Mouse (Mus musculus): Measurements from ENCODE around the gene Zfp704. TPM values are rescaled to one million over a fixed set of nuclear protein-coding genes. Genes with fewer than 3 reads are reported as not detected.

The Zfp704 gene
- total and polyA plus RNA-seq, 3 experiments, result under 0.01 TPM; not detected in 2

- Histone ChIP-seq H3K9ac (ENCODE audit: control insufficient read depth, low read depth, low read length, poor library complexity, severe bottlenecking) (no peak overlapping the region), H3K4me1 (ENCODE audit: control insufficient read depth in 1 of 2, insufficient read depth in 2 of 2, low read length in 2 of 2) (no peaks in the 10 kb centered on the region), H3K27me3 (ENCODE audit: control insufficient read depth in 1 of 2, insufficient read depth in 2 of 2, low read length in 2 of 2) (no peaks in the 10 kb centered on the region), H3K9me3 (replicated peaks; ENCODE audit: insufficient read depth, low read length) (no peaks in the 10 kb centered on the region), H3K36me3 (ENCODE audit: control insufficient read depth in 1 of 2, insufficient read depth in 2 of 2, low read length in 2 of 2) (no peaks in the 10 kb centered on the region), H3K27ac (ENCODE audit: control insufficient read depth, low read depth, low read length) (no peak overlapping the region), H3K79me2 (ENCODE audit: control insufficient read depth, insufficient read depth, low read length, poor library complexity) (no peaks in the 10 kb centered on the region), H3K4me3 (ENCODE audit: control insufficient read depth in 1 of 2, insufficient read depth in 1 of 2, low read depth in 2 of 2, low read length in 2 of 2) (no peak overlapping the region)
- TF ChIP-seq GABPA (IDR thresholded peaks at IDR 0.05; ENCODE audit: low read depth, low read length) (no peak), BHLHE40 (IDR thresholded peaks at IDR 0.05; ENCODE audit: borderline replicate concordance, low read depth, low read length) (no peak), USF2 (IDR thresholded peaks at IDR 0.05; ENCODE audit: borderline replicate concordance in 1 of 2, insufficient read depth in 1 of 2, low read depth in 1 of 2, low read length in 2 of 2) (no peak), MXI1 (IDR thresholded peaks at IDR 0.05; ENCODE audit: low read depth, low read length) (no peak), TBP (IDR thresholded peaks at IDR 0.05; ENCODE audit: low read depth, low read length) (no peak), USF1 (IDR thresholded peaks at IDR 0.05; ENCODE audit: low read depth, low read length) (no peak), RCOR1 (IDR thresholded peaks at IDR 0.05; ENCODE audit: low read depth, low read length) (no peak), ZMIZ1 (IDR thresholded peaks at IDR 0.05; ENCODE audit: low read depth, low read length) (no peak)
- no peak for DNase-seq (ENCODE audit: low read depth, low spot score)
Observed at GRCm38 (mm10) chr3:9460284-9460683, 149.6 kb downstream of the Zfp704 start.

GRCm38 (mm10) chr3:9456380-9456890 lies 153.4 kb downstream of the Zfp704 start:
- DNase-seq (ENCODE audit: low read depth, low spot score), result no peak
- Histone ChIP-seq H3K27me3 (ENCODE audit: control insufficient read depth in 1 of 2, insufficient read depth in 2 of 2, low read length in 2 of 2) (no peaks in the 10 kb centered on the region), H3K4me3 (ENCODE audit: control insufficient read depth in 1 of 2, insufficient read depth in 1 of 2, low read depth in 2 of 2, low read length in 2 of 2) (no peak overlapping the region)

GRCm38 (mm10) chr3:9455351-9455750 lies 154.5 kb downstream of the Zfp704 start:
- DNase-seq (ENCODE audit: low read depth, low spot score), result no peak
- no peak overlapping the region for H3K9ac ChIP-seq (ENCODE audit: control insufficient read depth, low read depth, low read length, poor library complexity, severe bottlenecking)
- H3K79me2 ChIP-seq (ENCODE audit: control insufficient read depth, insufficient read depth, low read length, poor library complexity), result no peaks in the 10 kb centered on the region
- no peaks in the 10 kb centered on the region for H3K36me3 ChIP-seq (ENCODE audit: control insufficient read depth in 1 of 2, insufficient read depth in 2 of 2, low read length in 2 of 2)
- H3K4me1 ChIP-seq (ENCODE audit: control insufficient read depth in 1 of 2, insufficient read depth in 2 of 2, low read length in 2 of 2), result no peaks in the 10 kb centered on the region
- H3K27me3 ChIP-seq (ENCODE audit: control insufficient read depth in 1 of 2, insufficient read depth in 2 of 2, low read length in 2 of 2), result no peaks in the 10 kb centered on the region
- no peaks in the 10 kb centered on the region for H3K9me3 ChIP-seq (replicated peaks; ENCODE audit: insufficient read depth, low read length)
- H3K4me3 ChIP-seq (ENCODE audit: control insufficient read depth in 1 of 2, insufficient read depth in 1 of 2, low read depth in 2 of 2, low read length in 2 of 2), result no peak overlapping the region
- TF ChIP-seq SIN3A (IDR thresholded peaks at IDR 0.05; ENCODE audit: low read length) (no peak), TAL1 (IDR thresholded peaks at IDR 0.05; ENCODE audit: low read length) (no peak), USF2 (IDR thresholded peaks at IDR 0.05; ENCODE audit: borderline replicate concordance in 1 of 2, insufficient read depth in 1 of 2, low read depth in 1 of 2, low read length in 2 of 2) (no peak), MAX (IDR thresholded peaks at IDR 0.05; ENCODE audit: low read length) (no peak), UBTF (IDR thresholded peaks at IDR 0.05; ENCODE audit: borderline replicate concordance, insufficient read depth, low read depth, low read length) (no peak)
- no peak overlapping the region for H3K27ac ChIP-seq (ENCODE audit: control insufficient read depth, low read depth, low read length)

More at GRCm38 (mm10) chr3:9456380-9456890, 153.4 kb downstream of the Zfp704 start:
- Histone ChIP-seq H3K9ac (ENCODE audit: control insufficient read depth, low read depth, low read length, poor library complexity, severe bottlenecking) (no peak overlapping the region), H3K27ac (ENCODE audit: control insufficient read depth, low read depth, low read length) (no peak overlapping the region), H3K9me3 (replicated peaks; ENCODE audit: insufficient read depth, low read length) (no peaks in the 10 kb centered on the region), H3K79me2 (ENCODE audit: control insufficient read depth, insufficient read depth, low read length, poor library complexity) (no peaks in the 10 kb centered on the region), H3K36me3 (ENCODE audit: control insufficient read depth in 1 of 2, insufficient read depth in 2 of 2, low read length in 2 of 2) (no peaks in the 10 kb centered on the region), H3K4me1 (ENCODE audit: control insufficient read depth in 1 of 2, insufficient read depth in 2 of 2, low read length in 2 of 2) (no peaks in the 10 kb centered on the region)
- TF ChIP-seq KAT2A (conservative IDR thresholded peaks at IDR 0.05; ENCODE audit: low read depth, low read length) (no peak), JUND (IDR thresholded peaks at IDR 0.05; ENCODE audit: low read depth, low read length) (no peak), NRF1 (IDR thresholded peaks at IDR 0.05; ENCODE audit: insufficient read depth, low read depth, low read length, poor library complexity, severe bottlenecking) (no peak)

All from MEL (cell line).